Mouse (Mus musculus): Measurements from ENCODE around the gene Ubap1l.

Gene Ubap1l

DNA sequence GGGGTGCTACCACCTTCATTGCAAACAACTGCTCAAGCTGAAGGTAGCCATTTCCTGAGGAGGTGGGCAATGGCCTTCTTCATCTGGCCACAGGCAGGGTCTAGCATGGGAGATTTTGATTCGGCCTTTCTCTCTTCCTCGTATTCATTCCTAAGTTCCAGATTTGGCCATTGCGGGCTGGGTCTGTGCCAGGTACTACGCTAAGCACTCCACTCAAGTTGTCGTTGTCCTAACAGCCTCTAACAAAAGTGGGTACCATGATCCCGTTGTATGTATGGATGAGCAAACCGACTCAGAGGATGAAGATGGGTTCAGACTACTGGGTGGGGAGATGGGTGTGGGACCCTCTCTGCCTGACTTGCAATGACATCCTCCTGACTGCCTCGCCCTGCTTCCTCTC is 49.5 kb downstream of the Ubap1l start:
- no peak for DNase-seq (ENCODE audit: low read depth, low spot score)

DNA sequence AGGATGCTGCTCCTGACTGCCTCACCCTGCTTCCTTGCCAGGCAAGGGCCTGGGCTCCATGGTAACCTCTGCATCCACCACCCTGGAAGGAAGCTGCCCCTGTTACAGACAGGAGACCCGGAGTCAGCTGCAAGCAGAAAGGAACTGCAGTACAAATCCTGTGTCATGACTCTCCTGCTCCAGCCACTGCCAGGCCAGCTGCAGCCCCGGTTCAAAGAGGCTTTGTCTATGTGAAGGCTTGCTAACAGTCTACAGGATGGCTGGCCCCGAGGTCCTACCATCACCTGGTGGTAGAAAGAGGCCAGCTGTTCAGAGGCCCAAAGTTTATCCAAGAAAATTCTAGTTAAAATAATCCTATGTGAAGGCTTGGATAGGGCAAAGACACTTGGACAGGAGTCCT is 50.5 kb downstream of the Ubap1l start:
- DNase-seq (ENCODE audit: low read depth, low spot score), result no peak

GRCm38 (mm10) chr9:65417738-65418137 is 56.9 kb downstream of the Ubap1l start:
- DNase-seq (ENCODE audit: low read depth, low spot score), result no peak

DNA sequence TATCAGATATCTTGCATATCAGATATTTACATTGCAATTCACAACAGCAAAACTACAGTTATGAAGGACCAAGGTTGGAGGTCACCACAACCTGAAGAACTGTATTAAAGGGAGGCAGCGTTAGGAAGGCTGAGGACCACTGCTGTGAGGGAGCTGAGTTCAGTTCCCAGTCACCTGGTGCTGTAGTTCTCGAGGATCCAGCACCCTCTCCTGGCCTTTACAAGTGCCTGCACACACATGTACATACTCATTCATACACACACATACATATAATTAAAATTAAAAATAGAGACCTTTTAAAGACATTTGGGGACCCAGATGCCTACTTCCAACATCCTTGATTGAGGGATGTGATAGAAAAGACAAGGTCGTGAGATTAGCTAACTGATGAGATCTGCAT is 58.8 kb downstream of the Ubap1l start:
- DNase-seq (ENCODE audit: low read depth, low spot score), result no peak

DNA sequence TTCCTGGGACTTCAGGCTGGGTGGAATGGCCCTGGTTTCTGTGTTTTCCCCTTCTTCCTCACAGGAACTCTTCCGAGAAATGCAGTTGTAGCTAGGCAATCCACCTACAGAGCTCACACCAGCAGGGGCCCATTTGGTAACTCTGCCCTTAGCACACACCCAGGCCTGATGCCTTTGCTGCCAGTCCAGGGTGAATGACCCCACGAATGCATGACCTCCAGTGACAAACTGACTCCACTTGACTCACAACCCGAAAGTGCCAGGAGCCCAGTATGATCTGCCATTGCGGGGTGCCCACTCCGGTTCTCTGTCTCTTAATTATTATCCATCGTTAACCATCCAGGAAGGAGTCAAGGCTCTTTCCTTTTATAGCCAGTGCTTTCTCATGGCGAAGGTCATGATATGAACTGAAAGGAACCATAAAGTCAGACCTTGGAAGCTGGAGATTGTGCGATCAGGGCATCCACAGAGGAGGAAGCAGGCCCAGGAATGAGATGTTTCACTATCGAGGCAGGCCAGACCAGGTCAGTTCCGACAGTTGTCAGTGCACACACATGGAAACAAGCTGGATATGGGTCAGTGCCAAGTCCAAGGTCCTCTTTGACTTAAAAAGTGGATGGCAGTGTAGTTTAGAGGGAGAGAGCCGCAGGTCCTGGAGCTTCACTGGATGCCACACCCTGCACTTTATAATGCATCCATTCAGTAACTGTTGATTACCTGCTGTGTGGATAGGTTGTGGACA is 62.1 kb downstream of the Ubap1l start, which contains the start of gene Slc51b:
Gene Slc51b (minus strand): TSS at position 196 of the 742 bp plus-strand sequence.
- DNase-seq (ENCODE audit: low read depth, low spot score), result no peak

- DNase-seq (ENCODE audit: low read depth, low spot score), result no peak
These were observed 63.6 kb downstream of the Ubap1l start for GRCm38 (mm10) chr9:65424393-65424792.

DNA sequence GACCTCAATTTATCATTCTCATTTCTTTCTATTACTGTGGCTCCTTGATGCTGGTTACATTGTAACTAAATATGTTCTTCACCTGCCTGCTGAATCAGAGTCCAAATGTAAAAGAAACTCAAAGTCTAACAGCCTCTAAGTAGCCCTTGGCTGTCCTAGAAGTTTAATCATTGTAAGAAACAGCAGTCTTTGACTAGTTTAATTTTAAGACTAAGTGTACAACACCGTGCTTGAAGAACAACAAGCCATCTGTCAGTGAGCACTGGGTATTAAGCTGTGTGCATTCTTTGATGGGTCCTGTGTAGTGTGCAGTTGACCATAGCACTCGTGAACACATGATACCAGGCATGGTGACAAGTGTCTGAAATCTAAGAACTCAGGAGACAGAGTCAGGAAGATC is 66.7 kb downstream of the Ubap1l start:
- no peak for DNase-seq (ENCODE audit: low read depth, low spot score)

DNA sequence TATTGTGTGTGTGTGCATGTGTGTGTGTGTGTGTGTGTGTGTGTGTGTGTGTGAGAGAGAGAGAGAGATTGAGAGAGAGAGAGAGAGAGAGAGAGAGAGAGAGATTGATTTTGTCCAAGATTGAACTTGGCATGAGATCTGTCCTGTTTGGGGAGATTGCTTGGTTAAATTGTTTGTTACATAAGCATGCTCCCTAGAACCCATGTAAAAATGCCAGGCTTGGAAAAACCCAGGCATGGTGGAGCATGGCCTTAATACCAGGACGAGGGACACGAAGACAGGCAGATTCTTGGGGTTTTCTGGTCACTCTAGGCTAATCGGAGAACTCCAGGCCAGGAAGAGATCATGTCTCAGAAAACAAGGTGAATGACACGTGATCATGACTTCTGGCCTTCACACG is 67.2 kb downstream of the Ubap1l start:
- DNase-seq (ENCODE audit: low read depth, low spot score), result no peak

Data from CD4-positive helper T cell, adult 2 months (primary cell).